Mouse (Mus musculus) bone marrow macrophage, adult 2 months (primary cell): Measurements from ENCODE around the gene Oasl1.

Source experiments
- CTCF ChIP-seq: IDR thresholded peaks from 2 replicates; pipeline ENCODE4 v1.5.1; 2012; ENCODE audit warnings: low read depth, mild to moderate bottlenecking, low read length, moderate library complexity
- POLR2A ChIP-seq: IDR thresholded peaks from 2 replicates; pipeline ENCODE4 v1.6.1; 2012; ENCODE audit warnings: mild to moderate bottlenecking, low read depth, low read length, borderline replicate concordance

GRCm38 (mm10) chr5:114953326-114953725 lies 30.3 kb downstream of the Oasl1 start:
- TF ChIP-seq CTCF = no peak
- TF ChIP-seq POLR2A = no peak
